Mouse (Mus musculus): ENCODE measurements around the gene Nup107. TPM values are rescaled to one million over a fixed set of nuclear protein-coding genes. Genes with fewer than 3 reads are reported as not detected.

The Nup107 gene
- polyA plus RNA-seq, 1 experiment: 15.0 TPM

GRCm38 (mm10) chr10:117790421-117791170, 1.9 kb downstream of the Nup107 start:
- WGBS: 91% methylated on average over 17 of the region's 17 CpGs
- Histone ChIP-seq H3K4me1 (ENCODE audit: control insufficient read depth, insufficient read depth, low read length) (no peaks in the 10 kb centered on the region), H3K27me3 (ENCODE audit: control insufficient read depth, insufficient read depth, low read length) (no peaks in the 10 kb centered on the region), H3K27ac (ENCODE audit: insufficient read depth, low read length) (no peak overlapping the region), H3K4me3 (replicated peaks; ENCODE audit: insufficient read depth, low read depth, low read length) (no peak overlapping the region)
- no peak for DNase-seq
- TF ChIP-seq POLR2A (IDR thresholded peaks at IDR 0.05; ENCODE audit: borderline replicate concordance, insufficient read depth, low read length) (no peak), CTCF (IDR thresholded peaks at IDR 0.05; ENCODE audit: borderline replicate concordance, insufficient read depth, low read depth, low read length) (no peak)

GRCm38 (mm10) chr10:117790011-117790410, 2.5 kb downstream of the Nup107 start:
- no peak overlapping the region for H3K27ac ChIP-seq (ENCODE audit: insufficient read depth, low read length)
- H3K4me3 ChIP-seq (replicated peaks; ENCODE audit: insufficient read depth, low read depth, low read length): no peak overlapping the region
- TF ChIP-seq CTCF (IDR thresholded peaks at IDR 0.05; ENCODE audit: borderline replicate concordance, insufficient read depth, low read depth, low read length) (no peak), POLR2A (IDR thresholded peaks at IDR 0.05; ENCODE audit: borderline replicate concordance, insufficient read depth, low read length) (no peak)
- WGBS: 87% methylated on average over 1 of the region's 1 CpGs
- H3K4me1 ChIP-seq (ENCODE audit: control insufficient read depth, insufficient read depth, low read length): no peaks in the 10 kb centered on the region
- no peaks in the 10 kb centered on the region for H3K27me3 ChIP-seq (ENCODE audit: control insufficient read depth, insufficient read depth, low read length)
- no peak for DNase-seq

DNA sequence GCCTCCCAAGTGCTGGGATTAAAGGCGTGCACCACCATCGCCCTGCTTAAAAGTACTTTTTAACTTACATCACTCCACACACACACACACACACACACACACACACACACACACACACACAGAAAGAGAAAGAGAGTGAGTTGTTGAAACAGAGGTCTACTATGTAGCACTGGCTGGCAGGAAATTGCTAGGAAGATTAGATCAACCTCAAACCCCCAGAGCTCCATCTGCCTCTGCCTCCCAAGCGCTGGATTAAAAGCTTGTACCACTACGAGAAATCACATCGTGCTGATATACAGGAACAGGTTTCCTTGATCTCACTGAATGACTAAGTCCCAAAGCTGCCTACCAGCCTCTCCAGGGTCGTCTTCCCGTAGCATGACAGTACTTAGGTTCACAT, 7.9 kb downstream of the Nup107 start:
- H3K27me3 ChIP-seq (ENCODE audit: control insufficient read depth, insufficient read depth, low read length): no peaks in the 10 kb centered on the region
- 96% methylated on average over 7 of the region's 7 CpGs for WGBS
- TF ChIP-seq POLR2A (IDR thresholded peaks at IDR 0.05; ENCODE audit: borderline replicate concordance, insufficient read depth, low read length) (no peak), CTCF (IDR thresholded peaks at IDR 0.05; ENCODE audit: borderline replicate concordance, insufficient read depth, low read depth, low read length) (no peak)
- H3K4me3 ChIP-seq (replicated peaks; ENCODE audit: insufficient read depth, low read depth, low read length): no peak overlapping the region
- no peaks in the 10 kb centered on the region for H3K4me1 ChIP-seq (ENCODE audit: control insufficient read depth, insufficient read depth, low read length)
- H3K27ac ChIP-seq (ENCODE audit: insufficient read depth, low read length): no peak overlapping the region
- DNase-seq: no peak

- no peaks in the 10 kb centered on the region for H3K27me3 ChIP-seq (ENCODE audit: control insufficient read depth, insufficient read depth, low read length)
- no peaks in the 10 kb centered on the region for H3K4me1 ChIP-seq (ENCODE audit: control insufficient read depth, insufficient read depth, low read length)
- no peak overlapping the region for H3K27ac ChIP-seq (ENCODE audit: insufficient read depth, low read length)
- no peak for TF ChIP-seq CTCF (IDR thresholded peaks at IDR 0.05; ENCODE audit: borderline replicate concordance, insufficient read depth, low read depth, low read length)
- TF ChIP-seq POLR2A (IDR thresholded peaks at IDR 0.05; ENCODE audit: borderline replicate concordance, insufficient read depth, low read length): no peak
- 97% methylated on average over 13 of the region's 13 CpGs for WGBS
- no peak for DNase-seq
- no peak overlapping the region for H3K4me3 ChIP-seq (replicated peaks; ENCODE audit: insufficient read depth, low read depth, low read length)
Measured at GRCm38 (mm10) chr10:117783786-117784420, 8.6 kb downstream of the Nup107 start.

DNA sequence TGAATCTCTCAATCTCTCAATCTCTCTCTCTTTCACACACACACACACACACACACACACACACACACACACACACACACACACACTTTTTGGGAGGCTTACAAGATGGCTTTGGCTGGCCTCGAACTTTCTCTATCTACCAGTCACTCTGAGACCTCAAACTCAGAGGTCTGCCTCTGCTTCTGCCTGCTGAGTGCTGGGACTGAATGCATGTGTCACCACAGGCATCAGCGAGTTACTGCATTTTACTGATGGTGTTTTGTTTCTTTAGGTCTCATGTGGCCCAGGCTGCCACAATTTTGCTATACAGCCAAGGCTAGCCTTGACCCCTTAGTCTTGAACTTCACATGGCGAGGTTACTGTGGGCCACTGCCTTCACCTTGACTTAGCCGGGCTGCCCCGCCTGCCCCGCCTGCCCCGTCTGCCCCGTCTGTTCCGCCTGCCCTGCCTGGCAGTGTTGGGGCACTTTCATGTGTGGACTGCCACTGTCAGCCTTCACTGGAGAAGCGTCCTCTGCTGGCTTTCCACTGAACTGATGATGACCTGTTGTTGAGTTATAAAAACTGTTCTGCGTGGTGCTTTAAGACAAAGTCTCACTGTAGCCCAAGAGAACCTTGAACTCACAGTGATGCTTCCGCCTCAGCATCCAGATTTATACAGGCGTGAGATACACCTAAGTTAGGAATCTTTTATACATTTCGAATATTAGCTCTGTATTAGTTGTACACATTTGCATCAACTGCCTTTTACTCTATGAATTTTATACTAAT, 9.8 kb downstream of the Nup107 start:
- TF ChIP-seq CTCF (IDR thresholded peaks at IDR 0.05; ENCODE audit: borderline replicate concordance, insufficient read depth, low read depth, low read length) (no peak), POLR2A (IDR thresholded peaks at IDR 0.05; ENCODE audit: borderline replicate concordance, insufficient read depth, low read length) (no peak)
- Histone ChIP-seq H3K4me1 (ENCODE audit: control insufficient read depth, insufficient read depth, low read length) (no peaks in the 10 kb centered on the region), H3K27me3 (ENCODE audit: control insufficient read depth, insufficient read depth, low read length) (no peaks in the 10 kb centered on the region), H3K4me3 (replicated peaks; ENCODE audit: insufficient read depth, low read depth, low read length) (no peak overlapping the region), H3K27ac (ENCODE audit: insufficient read depth, low read length) (no peak overlapping the region)
- no peak for DNase-seq
- WGBS: 92% methylated on average over 14 of the region's 14 CpGs

DNA sequence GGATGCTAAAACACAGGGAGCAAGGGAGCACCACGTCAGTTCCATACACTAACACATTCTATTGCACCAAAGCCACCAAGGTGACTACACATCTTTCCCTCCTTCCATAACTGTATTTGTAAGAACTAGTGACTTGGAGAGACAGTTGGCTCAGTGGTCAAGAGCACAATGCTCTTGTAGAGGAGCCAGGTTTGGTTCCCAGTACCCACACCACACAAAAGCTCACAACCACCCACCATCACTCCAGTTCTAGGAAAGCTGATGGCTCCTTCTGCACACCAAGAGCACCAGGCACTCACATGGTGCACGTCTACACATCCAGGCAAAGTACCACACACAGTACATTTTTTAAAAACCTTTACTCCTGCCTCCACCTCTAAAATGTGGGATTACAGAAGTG, 10.4 kb downstream of the Nup107 start:
- DNase-seq: no peak
- no peak overlapping the region for H3K27ac ChIP-seq (ENCODE audit: insufficient read depth, low read length)
- TF ChIP-seq CTCF (IDR thresholded peaks at IDR 0.05; ENCODE audit: borderline replicate concordance, insufficient read depth, low read depth, low read length) (no peak), POLR2A (IDR thresholded peaks at IDR 0.05; ENCODE audit: borderline replicate concordance, insufficient read depth, low read length) (no peak)
- H3K27me3 ChIP-seq (ENCODE audit: control insufficient read depth, insufficient read depth, low read length): no peaks in the 10 kb centered on the region
- WGBS: 96% methylated on average over 2 of the region's 2 CpGs
- no peaks in the 10 kb centered on the region for H3K4me1 ChIP-seq (ENCODE audit: control insufficient read depth, insufficient read depth, low read length)
- H3K4me3 ChIP-seq (replicated peaks; ENCODE audit: insufficient read depth, low read depth, low read length): no peak overlapping the region

DNA sequence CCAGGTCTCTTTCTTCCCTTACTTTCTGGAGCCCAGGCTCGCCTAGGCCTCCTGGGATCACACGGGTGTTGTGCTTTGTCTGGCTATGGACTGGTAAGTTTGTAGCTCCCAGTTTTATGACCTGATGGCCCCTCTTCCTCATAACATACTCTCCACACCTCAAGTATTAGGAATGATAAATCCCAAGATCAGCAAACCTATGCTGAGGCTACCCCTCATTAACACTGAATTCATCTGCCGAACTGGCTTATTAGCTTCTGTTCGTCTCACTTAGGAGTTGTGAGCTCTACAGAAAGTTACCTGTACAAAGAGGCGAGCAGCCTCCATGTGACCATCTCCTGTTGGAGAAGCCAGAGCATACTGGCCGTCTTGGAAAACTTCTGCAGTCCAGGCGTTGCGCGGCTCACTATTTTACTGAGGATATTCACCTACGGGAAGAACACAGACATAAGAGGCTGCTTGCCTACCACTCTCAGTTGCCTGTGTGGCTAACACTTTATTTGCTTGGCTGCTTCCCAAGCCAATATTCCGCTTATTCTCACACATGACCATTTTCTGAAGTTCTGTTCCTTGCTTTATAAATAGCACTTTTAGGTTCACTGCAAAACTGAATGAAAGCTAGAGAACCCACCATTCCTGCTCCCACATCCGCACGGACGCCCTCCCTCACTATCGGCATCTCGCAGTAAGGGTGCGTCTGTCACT, 11.3 kb downstream of the Nup107 start:
- no peak for DNase-seq
- H3K4me3 ChIP-seq (replicated peaks; ENCODE audit: insufficient read depth, low read depth, low read length): no peak overlapping the region
- H3K27me3 ChIP-seq (ENCODE audit: control insufficient read depth, insufficient read depth, low read length): no peaks in the 10 kb centered on the region
- 95% methylated on average over 17 of the region's 17 CpGs for WGBS
- TF ChIP-seq CTCF (IDR thresholded peaks at IDR 0.05; ENCODE audit: borderline replicate concordance, insufficient read depth, low read depth, low read length) (no peak), POLR2A (IDR thresholded peaks at IDR 0.05; ENCODE audit: borderline replicate concordance, insufficient read depth, low read length) (no peak)
- no peaks in the 10 kb centered on the region for H3K4me1 ChIP-seq (ENCODE audit: control insufficient read depth, insufficient read depth, low read length)
- no peak overlapping the region for H3K27ac ChIP-seq (ENCODE audit: insufficient read depth, low read length)

Data from cerebellum, adult 2 months (tissue).